Mouse (Mus musculus): ENCODE measurements at regions not wholly inside any gene's neighbourhood (a gene's known extent, or its start where the extent isn't known, plus 50 kb on each side); places are given as distances from the start of the nearest gene placed in this dataset.

DNA sequence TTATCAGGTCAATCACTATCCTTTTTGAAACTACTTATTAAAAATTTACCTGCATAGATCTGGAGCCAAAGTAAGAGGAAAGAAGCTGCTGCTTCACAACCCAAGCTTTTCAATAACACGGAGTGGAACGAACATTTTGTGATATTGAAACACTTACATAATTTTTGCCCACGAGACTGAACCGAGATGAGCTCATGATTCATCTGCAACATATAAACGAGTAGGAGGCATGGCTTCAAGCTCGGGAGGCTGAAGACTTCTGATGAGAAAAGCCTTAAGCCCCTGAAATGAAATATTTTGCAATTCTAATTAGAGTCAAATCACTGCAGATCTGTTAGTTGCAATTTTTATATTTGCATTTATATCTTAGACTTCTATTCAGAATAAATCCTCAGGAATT is 321.0 kb downstream of the Fam198b start:
- no peak for ATAC-seq (ENCODE audit: insufficient number of reproducible peaks, insufficient read depth, low FRiP score, low read depth)
- Histone ChIP-seq H3K36me3 (ENCODE audit: control insufficient read depth, insufficient read depth, low read length) (no peaks in the 10 kb centered on the region), H3K9ac (ENCODE audit: low read length) (no peak overlapping the region), H3K27ac (replicated peaks in 1 of 2; ENCODE audit: control insufficient read depth in 1 of 2, insufficient read depth in 1 of 2, low read depth in 2 of 2, low read length in 2 of 2) (no peak overlapping the region), H3K4me1 (ENCODE audit: control insufficient read depth in 2 of 2, insufficient read depth in 2 of 2, low read length in 2 of 2) (no peaks in the 10 kb centered on the region), H3K4me3 (ENCODE audit: control insufficient read depth in 1 of 2, insufficient read depth in 1 of 2, low read depth in 1 of 2, low read length in 2 of 2) (no peak overlapping the region), H3K27me3 (ENCODE audit: control insufficient read depth, insufficient read depth, low read length) (no peaks in the 10 kb centered on the region), H3K4me2 (ENCODE audit: low read length) (no peak overlapping the region), H3K9me3 (ENCODE audit: control insufficient read depth, low read length) (no peaks in the 10 kb centered on the region)
- WGBS = 68% methylated on average over 6 of the region's 6 CpGs

DNA sequence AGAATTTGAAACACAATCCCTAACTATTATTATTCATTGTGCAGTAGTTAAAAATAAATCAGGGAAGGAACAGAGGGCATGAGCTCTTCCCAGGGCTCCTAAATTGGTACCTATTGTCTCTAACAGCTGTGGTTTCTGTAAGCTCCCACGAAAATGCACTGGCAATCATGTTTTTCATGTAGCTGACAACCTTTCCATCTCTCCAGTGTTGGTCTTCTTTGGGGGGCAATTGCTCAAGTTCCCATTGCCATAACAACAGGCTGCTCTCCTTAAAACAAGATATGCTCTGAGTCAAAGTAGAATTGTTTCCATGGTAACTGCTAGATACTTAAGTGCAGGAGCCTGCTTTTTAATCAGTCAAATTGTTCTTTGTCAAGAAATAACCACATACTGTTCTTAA is 322.7 kb downstream of the Fam198b start:
- Histone ChIP-seq H3K9me3 (ENCODE audit: control insufficient read depth, low read length) (no peaks in the 10 kb centered on the region), H3K4me3 (ENCODE audit: control insufficient read depth in 1 of 2, insufficient read depth in 1 of 2, low read depth in 1 of 2, low read length in 2 of 2) (no peak overlapping the region), H3K4me1 (ENCODE audit: control insufficient read depth in 2 of 2, insufficient read depth in 2 of 2, low read length in 2 of 2) (no peaks in the 10 kb centered on the region), H3K4me2 (ENCODE audit: low read length) (no peak overlapping the region), H3K9ac (ENCODE audit: low read length) (no peak overlapping the region), H3K27me3 (ENCODE audit: control insufficient read depth, insufficient read depth, low read length) (no peaks in the 10 kb centered on the region), H3K36me3 (ENCODE audit: control insufficient read depth, insufficient read depth, low read length) (no peaks in the 10 kb centered on the region), H3K27ac (replicated peaks in 1 of 2; ENCODE audit: control insufficient read depth in 1 of 2, insufficient read depth in 1 of 2, low read depth in 2 of 2, low read length in 2 of 2) (no peak overlapping the region)
- ATAC-seq (ENCODE audit: insufficient number of reproducible peaks, insufficient read depth, low FRiP score, low read depth) = no peak
- 37% methylated on average over 1 of the region's 1 CpGs for WGBS

DNA sequence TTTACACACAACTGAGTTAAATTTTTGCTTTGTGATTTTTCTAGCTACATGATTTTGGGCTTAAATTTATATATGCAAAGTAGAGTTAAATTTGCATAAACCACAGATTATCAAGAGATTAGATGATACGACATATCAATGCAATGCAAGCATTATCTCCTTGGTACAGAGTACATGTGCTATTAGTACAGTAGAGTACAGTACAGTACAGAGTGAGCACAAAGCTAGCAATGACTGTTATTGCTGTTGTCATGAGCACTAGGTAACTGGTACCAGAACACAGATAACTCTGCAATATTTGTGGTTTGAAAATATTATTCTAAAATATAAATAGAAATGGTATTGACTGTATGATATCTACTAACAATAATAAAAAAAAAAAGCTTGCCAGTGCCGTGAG is 323.7 kb downstream of the Fam198b start:
- no peak overlapping the region for H3K4me3 ChIP-seq (ENCODE audit: control insufficient read depth in 1 of 2, insufficient read depth in 1 of 2, low read depth in 1 of 2, low read length in 2 of 2)
- no peak for ATAC-seq (ENCODE audit: insufficient number of reproducible peaks, insufficient read depth, low FRiP score, low read depth)
- no peak overlapping the region for H3K9ac ChIP-seq (ENCODE audit: low read length)
- H3K27me3 ChIP-seq (ENCODE audit: control insufficient read depth, insufficient read depth, low read length) = no peaks in the 10 kb centered on the region
- WGBS = 83% methylated on average over 2 of the region's 2 CpGs
- no peaks in the 10 kb centered on the region for H3K9me3 ChIP-seq (ENCODE audit: control insufficient read depth, low read length)
- no peaks in the 10 kb centered on the region for H3K36me3 ChIP-seq (ENCODE audit: control insufficient read depth, insufficient read depth, low read length)
- no peak overlapping the region for H3K27ac ChIP-seq (replicated peaks in 1 of 2; ENCODE audit: control insufficient read depth in 1 of 2, insufficient read depth in 1 of 2, low read depth in 2 of 2, low read length in 2 of 2)
- H3K4me1 ChIP-seq (ENCODE audit: control insufficient read depth in 2 of 2, insufficient read depth in 2 of 2, low read length in 2 of 2) = no peaks in the 10 kb centered on the region
- H3K4me2 ChIP-seq (ENCODE audit: low read length) = no peak overlapping the region

DNA sequence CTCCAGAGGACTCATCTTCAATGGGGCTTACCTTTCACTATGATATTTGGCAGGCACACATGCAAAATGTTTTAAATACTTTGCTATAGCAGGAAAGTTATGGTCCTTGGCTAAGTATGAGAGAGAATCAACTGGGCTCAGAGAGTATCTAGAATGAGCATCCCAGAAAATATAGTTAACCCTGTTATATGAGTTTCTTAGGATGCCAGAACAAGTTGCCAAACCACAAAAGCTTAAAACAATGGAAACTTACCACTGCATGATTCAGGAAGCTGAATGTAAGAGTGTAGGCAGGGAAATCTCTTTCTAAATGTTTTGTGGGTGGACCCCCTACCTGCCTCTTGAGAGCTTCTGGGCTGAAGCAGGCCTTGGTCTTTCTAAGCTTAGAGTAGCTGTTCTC is 325.3 kb downstream of the Fam198b start:
- H3K9me3 ChIP-seq (ENCODE audit: control insufficient read depth, low read length) = no peaks in the 10 kb centered on the region
- no peak overlapping the region for H3K4me2 ChIP-seq (ENCODE audit: low read length)
- no peaks in the 10 kb centered on the region for H3K27me3 ChIP-seq (ENCODE audit: control insufficient read depth, insufficient read depth, low read length)
- H3K9ac ChIP-seq (ENCODE audit: low read length) = no peak overlapping the region
- no peaks in the 10 kb centered on the region for H3K4me1 ChIP-seq (ENCODE audit: control insufficient read depth in 2 of 2, insufficient read depth in 2 of 2, low read length in 2 of 2)
- no peaks in the 10 kb centered on the region for H3K36me3 ChIP-seq (ENCODE audit: control insufficient read depth, insufficient read depth, low read length)
- H3K4me3 ChIP-seq (ENCODE audit: control insufficient read depth in 1 of 2, insufficient read depth in 1 of 2, low read depth in 1 of 2, low read length in 2 of 2) = no peak overlapping the region
- no peak for ATAC-seq (ENCODE audit: insufficient number of reproducible peaks, insufficient read depth, low FRiP score, low read depth)
- no peak overlapping the region for H3K27ac ChIP-seq (replicated peaks in 1 of 2; ENCODE audit: control insufficient read depth in 1 of 2, insufficient read depth in 1 of 2, low read depth in 2 of 2, low read length in 2 of 2)

DNA sequence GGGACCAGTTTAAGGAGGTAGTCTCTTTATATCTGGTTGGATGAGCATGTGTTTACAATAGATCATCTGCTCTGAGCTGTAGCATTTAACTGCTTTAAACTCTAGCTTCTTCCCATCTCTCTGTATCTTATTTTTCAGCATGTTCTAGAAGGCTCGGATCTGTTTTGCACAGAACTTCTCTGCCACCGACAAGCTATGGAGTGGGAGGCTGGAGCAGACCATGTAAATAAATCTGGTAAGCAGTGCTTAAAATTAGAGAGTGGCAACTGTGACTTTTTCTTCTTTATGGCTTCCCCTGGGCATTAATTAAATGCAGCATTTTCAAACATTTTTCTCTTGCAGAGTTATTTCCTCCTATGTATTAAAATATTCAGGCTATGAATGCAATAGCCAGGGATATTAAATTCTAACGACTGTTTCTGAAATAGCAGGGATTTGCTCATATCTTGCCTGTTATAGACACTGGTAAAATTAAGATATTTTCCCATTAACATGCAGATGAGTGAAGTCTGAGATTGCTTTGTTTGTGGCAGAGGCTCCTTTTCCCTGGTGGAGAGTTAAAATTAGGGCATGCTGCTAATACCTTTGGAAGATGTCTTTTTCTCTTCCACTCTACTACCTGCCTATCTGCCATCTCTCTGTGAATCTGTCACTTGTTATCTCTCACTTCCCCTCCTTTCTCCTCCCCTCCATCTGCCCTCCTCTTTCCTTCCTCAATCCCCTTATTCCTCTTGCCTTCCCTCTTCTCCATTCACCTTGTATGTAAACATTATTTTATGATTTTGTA is 327.2 kb downstream of the Fam198b start:
- no peak overlapping the region for H3K4me3 ChIP-seq (ENCODE audit: control insufficient read depth in 1 of 2, insufficient read depth in 1 of 2, low read depth in 1 of 2, low read length in 2 of 2)

DNA sequence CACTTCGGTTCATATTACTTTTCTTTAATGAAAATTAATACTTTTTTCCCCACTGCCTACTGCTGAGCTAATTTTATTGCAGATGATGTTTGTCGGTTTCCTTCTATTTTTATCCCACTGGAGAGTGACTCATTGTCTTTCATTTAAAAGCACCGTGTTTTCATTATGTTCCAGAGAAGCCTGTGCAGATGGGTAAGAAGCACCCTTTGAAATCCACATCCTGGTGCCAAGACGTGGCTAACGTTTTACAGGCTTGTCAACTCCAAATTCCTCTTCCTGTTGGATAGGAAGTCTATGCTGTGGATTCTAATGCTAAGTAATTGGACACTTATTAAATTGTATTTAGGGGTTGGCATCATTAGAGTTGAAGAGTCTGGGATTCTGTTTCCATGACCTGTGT is 364.3 kb downstream of the Fam198b start:
- no peak overlapping the region for H3K4me3 ChIP-seq (ENCODE audit: control insufficient read depth in 1 of 2, insufficient read depth in 1 of 2, low read depth in 1 of 2, low read length in 2 of 2)
- no peak overlapping the region for H3K9ac ChIP-seq (ENCODE audit: low read length)
- whole genome bisulfite sequencing = 25% methylated on average over 5 of the region's 5 CpGs
- H3K27me3 ChIP-seq (ENCODE audit: control insufficient read depth, insufficient read depth, low read length) = no peaks in the 10 kb centered on the region
- ATAC-seq (ENCODE audit: insufficient number of reproducible peaks, insufficient read depth, low FRiP score, low read depth) = no peak
- peaks cover 0 to 6% of the 10 kb centered on the region in 2 experiments; a peak in 1 of 4 replicates for H3K4me1 ChIP-seq (ENCODE audit: control insufficient read depth in 2 of 2, insufficient read depth in 2 of 2, low read length in 2 of 2)
- H3K27ac ChIP-seq (replicated peaks in 1 of 2; ENCODE audit: control insufficient read depth in 1 of 2, insufficient read depth in 1 of 2, low read depth in 2 of 2, low read length in 2 of 2) = no peak overlapping the region
- no peaks in the 10 kb centered on the region for H3K9me3 ChIP-seq (ENCODE audit: control insufficient read depth, low read length)
- no peaks in the 10 kb centered on the region for H3K36me3 ChIP-seq (ENCODE audit: control insufficient read depth, insufficient read depth, low read length)
- H3K4me2 ChIP-seq (ENCODE audit: low read length) = no peak overlapping the region

More for the DNA sequence above, 327.2 kb downstream of the Fam198b start:
- no peaks in the 10 kb centered on the region for H3K36me3 ChIP-seq (ENCODE audit: control insufficient read depth, insufficient read depth, low read length)
- H3K9ac ChIP-seq (ENCODE audit: low read length) = no peak overlapping the region
- 66% methylated on average over 3 of the region's 3 CpGs for WGBS
- H3K27ac ChIP-seq (replicated peaks in 1 of 2; ENCODE audit: control insufficient read depth in 1 of 2, insufficient read depth in 1 of 2, low read depth in 2 of 2, low read length in 2 of 2) = no peak overlapping the region
- H3K9me3 ChIP-seq (ENCODE audit: control insufficient read depth, low read length) = no peaks in the 10 kb centered on the region
- H3K4me1 ChIP-seq (ENCODE audit: control insufficient read depth in 2 of 2, insufficient read depth in 2 of 2, low read length in 2 of 2) = no peaks in the 10 kb centered on the region
- ATAC-seq (ENCODE audit: insufficient number of reproducible peaks, insufficient read depth, low FRiP score, low read depth) = no peak
- H3K27me3 ChIP-seq (ENCODE audit: control insufficient read depth, insufficient read depth, low read length) = no peaks in the 10 kb centered on the region
- H3K4me2 ChIP-seq (ENCODE audit: low read length) = no peak overlapping the region

DNA sequence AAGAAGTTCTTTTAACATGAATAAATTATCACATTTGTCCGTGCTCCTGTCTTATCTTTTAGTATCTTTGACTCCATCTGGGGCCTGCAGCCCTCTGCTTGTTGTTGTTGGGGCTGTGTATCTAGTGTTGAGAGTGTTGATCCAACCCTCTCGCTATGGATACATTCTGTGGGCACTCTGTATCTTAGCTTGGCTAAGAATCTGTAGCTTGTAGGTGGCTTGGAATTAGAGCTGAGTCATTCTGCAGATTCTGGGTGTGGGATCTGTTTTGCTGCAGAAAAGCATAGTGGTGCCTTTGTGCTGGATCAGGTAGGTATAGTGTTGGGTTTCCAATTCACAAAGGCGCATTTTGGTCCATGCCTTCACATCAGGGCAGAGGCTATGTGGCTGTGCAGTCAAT is 365.6 kb downstream of the Fam198b start:
- Histone ChIP-seq H3K36me3 (ENCODE audit: control insufficient read depth, insufficient read depth, low read length) (no peaks in the 10 kb centered on the region), H3K4me1 (ENCODE audit: control insufficient read depth in 2 of 2, insufficient read depth in 2 of 2, low read length in 2 of 2) (peaks cover 0 to 6% of the 10 kb centered on the region in 2 experiments; a peak in 1 of 4 replicates), H3K4me2 (ENCODE audit: low read length) (no peak overlapping the region), H3K27ac (replicated peaks in 1 of 2; ENCODE audit: control insufficient read depth in 1 of 2, insufficient read depth in 1 of 2, low read depth in 2 of 2, low read length in 2 of 2) (no peak overlapping the region), H3K9ac (ENCODE audit: low read length) (no peak overlapping the region), H3K4me3 (ENCODE audit: control insufficient read depth in 1 of 2, insufficient read depth in 1 of 2, low read depth in 1 of 2, low read length in 2 of 2) (no peak overlapping the region), H3K27me3 (ENCODE audit: control insufficient read depth, insufficient read depth, low read length) (no peaks in the 10 kb centered on the region), H3K9me3 (ENCODE audit: control insufficient read depth, low read length) (no peaks in the 10 kb centered on the region)
- no peak for ATAC-seq (ENCODE audit: insufficient number of reproducible peaks, insufficient read depth, low FRiP score, low read depth)
- WGBS = 46% methylated on average over 3 of the region's 3 CpGs

DNA sequence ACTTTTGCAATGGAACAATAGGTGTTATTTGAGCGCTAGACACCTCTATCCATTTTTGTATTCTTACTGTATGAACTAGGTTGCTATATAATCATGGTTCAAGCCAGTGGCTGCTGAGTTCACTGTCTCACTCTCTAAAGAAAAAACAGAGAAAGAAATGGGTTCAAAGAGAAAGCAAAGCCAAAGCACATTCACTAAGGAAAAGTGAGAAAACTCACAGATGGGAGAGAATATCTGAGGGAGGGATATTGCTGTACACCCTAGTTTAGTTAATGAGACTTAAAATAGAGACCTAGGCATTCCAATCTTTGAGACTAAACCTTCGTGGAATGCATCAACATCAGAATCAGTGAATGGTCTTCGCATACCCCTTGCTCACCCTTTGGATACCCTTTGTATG is 371.0 kb downstream of the Fam198b start:
- WGBS = 71% methylated on average over 3 of the region's 3 CpGs
- no peak for ATAC-seq (ENCODE audit: insufficient number of reproducible peaks, insufficient read depth, low FRiP score, low read depth)
- Histone ChIP-seq H3K9me3 (ENCODE audit: control insufficient read depth, low read length) (no peaks in the 10 kb centered on the region), H3K36me3 (ENCODE audit: control insufficient read depth, insufficient read depth, low read length) (no peaks in the 10 kb centered on the region), H3K4me3 (ENCODE audit: control insufficient read depth in 1 of 2, insufficient read depth in 1 of 2, low read depth in 1 of 2, low read length in 2 of 2) (no peak overlapping the region), H3K27ac (replicated peaks in 1 of 2; ENCODE audit: control insufficient read depth in 1 of 2, insufficient read depth in 1 of 2, low read depth in 2 of 2, low read length in 2 of 2) (no peak overlapping the region), H3K9ac (ENCODE audit: low read length) (no peak overlapping the region), H3K27me3 (ENCODE audit: control insufficient read depth, insufficient read depth, low read length) (no peaks in the 10 kb centered on the region), H3K4me2 (ENCODE audit: low read length) (no peak overlapping the region), H3K4me1 (ENCODE audit: control insufficient read depth in 2 of 2, insufficient read depth in 2 of 2, low read length in 2 of 2) (no peaks in the 10 kb centered on the region)
